Comparison of ENCODE assay signal across 16 mouse cellular contexts in genomic region chr5:130313488-130313887, GRCm38 (mm10). TPM values are rescaled to one million over a fixed set of nuclear protein-coding genes. Genes with fewer than 3 reads are reported as not detected.
"Had no signal": no experiment of that assay in that cellular context is flagged by ENCODE, and none has a peak within 500 bp of the region (broad histone marks: within the 10 kb centered on the region; RNA-seq: fewer than 3 reads in every experiment).

No protein-coding gene starts in this region.

- DNase-seq: gastrocnemius, adult 2 months; gastrocnemius, postnatal 10 days; gastrocnemius, postnatal 25 days; heart, adult 18-20 months; heart, postnatal 10 days; kidney, adult 11 months; kidney, adult 2 months; kidney, adult 9 months; kidney, postnatal 14 days; kidney, postnatal 36 days; layer of hippocampus, adult 9-11 months; layer of hippocampus, postnatal 36 days; left cerebral cortex, postnatal 4 days had no signal

RNA-seq across cellular contexts. Expression of gene Caln1, which starts 55.8 kb away (rescaled TPM):
- total RNA-seq: gastrocnemius, postnatal 4 days; granulocyte monocyte progenitor cell, adult 5-6 weeks; heart, adult 18-20 months; hematopoietic stem cell, adult 5-6 weeks had no signal
